Mouse (Mus musculus) neutrophil, adult 5-6 weeks (primary cell): ENCODE results near the gene Sh2d2a. TPM values are rescaled to one million over a fixed set of nuclear protein-coding genes. Genes with fewer than 3 reads are reported as not detected.
A peak's percentile ranks its signal among the peaks of the same experiment; 100 is the strongest.
"Not testable (repeated sequence)": the region's sequence is repeated elsewhere in the genome, so short reads cannot be mapped to it uniquely, and the experiment has no call there.

ENCODE experiments used
- ATAC-seq: fragments of 151-379, 151-347 bp; 2 replicates; pipeline ENCODE4 v1.8.0; 2017; ENCODE audit warnings: mild to moderate bottlenecking, moderate TSS enrichment; ENCODE audit not compliant: insufficient number of reproducible peaks, poor library complexity, low FRiP score, severe bottlenecking; ENCODE audit errors: extremely low read depth
- total RNA-seq: library from RNA; stranded (forward); fragments of 200-1000 nt; gene quantifications from 2 replicates; pipeline ENCODE4 v1.2.3, GENCODE M21; 2017

Gene Sh2d2a
- total RNA-seq, 1 experiment from 2014 or later = 11.8 TPM

DNA sequence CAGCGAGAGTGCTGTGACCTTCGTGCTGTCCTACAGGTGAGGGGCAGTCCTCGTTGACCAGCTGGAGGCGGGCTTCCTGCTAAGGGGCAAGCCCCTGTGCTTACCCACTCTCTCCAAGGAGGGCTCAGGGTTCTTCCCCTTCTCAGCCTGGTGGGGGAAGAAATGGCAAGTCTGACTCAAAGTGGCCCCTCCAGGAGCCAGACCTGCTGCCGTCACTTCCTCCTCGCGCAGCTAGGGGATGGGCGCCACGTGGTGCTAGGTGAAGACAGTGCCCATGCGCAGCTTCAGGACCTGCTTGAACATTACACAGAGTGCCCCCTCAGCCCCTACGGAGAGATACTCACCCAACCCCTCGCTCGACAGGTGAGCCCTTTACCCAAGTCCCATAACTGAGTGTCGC is 2.6 kb downstream of the Sh2d2a start:
- ATAC-seq = no peak

DNA sequence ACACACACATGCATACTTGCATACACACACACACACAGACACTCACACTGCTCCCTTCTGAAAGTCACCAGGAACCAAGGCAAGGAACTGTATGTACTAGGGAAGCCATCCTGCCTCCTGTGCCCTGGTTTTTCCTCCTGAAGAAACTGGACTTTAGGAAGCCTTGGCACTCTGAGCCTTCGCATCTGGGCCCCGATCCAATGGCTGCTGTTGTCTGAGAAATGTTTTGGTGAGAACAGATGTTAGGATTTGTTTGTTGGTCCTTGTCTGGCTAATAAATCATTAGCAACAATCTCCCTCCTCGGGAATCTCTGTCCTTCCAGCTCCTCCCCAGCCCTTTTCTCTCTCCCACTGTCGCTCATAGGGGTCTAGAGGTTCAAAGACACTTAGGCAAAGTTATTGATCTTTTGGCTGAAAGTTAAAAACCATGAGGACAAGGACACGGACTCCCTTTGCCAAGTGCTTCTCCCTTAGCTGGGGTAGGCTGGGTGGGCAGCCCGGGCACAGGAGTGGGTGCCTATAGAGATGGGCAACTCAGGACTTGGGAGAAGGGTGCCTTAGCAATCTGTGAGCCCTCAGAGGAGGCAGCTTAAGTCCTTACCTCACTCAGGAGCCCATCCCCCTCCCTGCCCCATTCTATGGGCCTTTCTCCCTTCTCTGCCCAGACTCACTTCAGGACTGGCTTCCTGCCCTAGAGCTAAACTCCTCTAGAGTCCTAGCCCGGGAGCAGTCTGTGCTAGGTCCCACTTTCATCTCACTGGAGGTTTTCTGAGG is 8.4 kb downstream of the Sh2d2a start:
- no peak for ATAC-seq

- no peak for ATAC-seq
Observed at GRCm38 (mm10) chr3:87855936-87856335, 9.4 kb downstream of the Sh2d2a start.

- ATAC-seq = no peak
Observed at GRCm38 (mm10) chr3:87857666-87858065, 11.1 kb downstream of the Sh2d2a start.

DNA sequence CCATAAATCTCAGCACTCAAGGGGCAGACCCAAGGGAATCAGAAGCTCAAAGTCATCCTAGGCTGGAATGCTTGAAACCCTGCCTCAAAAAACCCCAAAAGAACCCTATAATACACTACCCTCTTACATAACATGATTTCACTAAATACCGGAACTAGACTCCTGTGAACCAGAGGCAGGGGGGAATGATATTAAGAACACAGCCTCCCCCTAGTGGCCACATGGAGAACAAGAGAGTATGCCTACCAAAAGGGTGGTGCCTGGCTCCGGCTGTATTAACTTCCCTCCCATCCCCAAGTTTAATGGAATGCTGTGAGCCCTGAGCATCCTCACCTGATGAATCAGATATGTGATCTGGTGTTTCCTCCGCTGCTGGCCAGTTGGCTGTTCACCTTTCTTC is 13.3 kb downstream of the Sh2d2a start:
- ATAC-seq = peak; percentile 72; the same call in 1 of the 2 replicates

GRCm38 (mm10) chr3:87864111-87864510 is 17.6 kb downstream of the Sh2d2a start:
- ATAC-seq = not testable (repeated sequence)

GRCm38 (mm10) chr3:87877730-87878129 is 31.2 kb downstream of the Sh2d2a start:
- no peak for ATAC-seq

DNA sequence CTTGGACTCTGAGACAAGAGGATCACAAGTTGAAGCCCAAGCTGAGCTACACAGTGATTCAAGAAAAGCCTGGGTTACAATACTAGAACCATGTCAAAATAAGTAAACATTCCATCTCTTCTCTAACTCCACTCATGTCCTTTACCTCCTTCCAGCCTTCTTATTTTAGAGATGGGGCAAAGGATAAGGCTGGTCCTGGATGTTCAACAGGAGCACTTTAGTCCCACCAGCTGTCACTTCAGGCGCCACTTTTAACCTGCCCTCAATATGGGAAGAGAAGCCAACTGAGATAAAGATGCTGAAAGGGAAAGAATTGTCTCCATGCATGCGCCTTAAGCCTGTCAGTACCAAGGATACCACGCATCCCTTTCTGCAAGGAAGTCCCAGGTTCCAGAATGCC is 37.7 kb downstream of the Sh2d2a start:
- no peak for ATAC-seq

DNA sequence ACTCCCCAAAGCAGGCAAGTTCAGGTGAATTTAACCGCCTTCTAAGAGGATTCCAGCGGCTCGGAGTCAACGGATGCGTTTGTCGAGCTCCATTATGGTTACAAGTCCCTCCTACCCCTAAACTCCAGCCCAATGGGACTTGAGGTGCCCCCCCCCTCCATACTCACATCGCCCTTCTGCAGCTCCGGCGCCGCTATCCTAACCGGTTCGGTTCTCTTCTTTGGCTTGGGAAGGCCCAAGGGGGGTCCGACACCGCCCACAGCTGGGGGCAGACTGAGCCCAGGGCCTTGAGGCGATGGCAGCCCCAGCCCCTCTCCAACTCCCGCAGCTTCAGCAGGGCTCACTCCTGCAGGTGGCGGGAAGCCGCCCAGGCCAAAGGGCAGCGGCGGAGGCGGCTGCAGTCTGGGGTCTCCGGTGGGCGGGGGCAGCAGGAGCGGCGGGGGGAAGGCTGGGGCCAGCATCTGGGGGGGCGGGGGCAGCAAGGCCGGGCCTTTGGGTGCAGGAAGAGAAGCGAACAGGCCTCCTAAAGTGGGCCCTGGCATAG is 38.2 kb downstream of the Sh2d2a start:
- ATAC-seq = no peak

DNA sequence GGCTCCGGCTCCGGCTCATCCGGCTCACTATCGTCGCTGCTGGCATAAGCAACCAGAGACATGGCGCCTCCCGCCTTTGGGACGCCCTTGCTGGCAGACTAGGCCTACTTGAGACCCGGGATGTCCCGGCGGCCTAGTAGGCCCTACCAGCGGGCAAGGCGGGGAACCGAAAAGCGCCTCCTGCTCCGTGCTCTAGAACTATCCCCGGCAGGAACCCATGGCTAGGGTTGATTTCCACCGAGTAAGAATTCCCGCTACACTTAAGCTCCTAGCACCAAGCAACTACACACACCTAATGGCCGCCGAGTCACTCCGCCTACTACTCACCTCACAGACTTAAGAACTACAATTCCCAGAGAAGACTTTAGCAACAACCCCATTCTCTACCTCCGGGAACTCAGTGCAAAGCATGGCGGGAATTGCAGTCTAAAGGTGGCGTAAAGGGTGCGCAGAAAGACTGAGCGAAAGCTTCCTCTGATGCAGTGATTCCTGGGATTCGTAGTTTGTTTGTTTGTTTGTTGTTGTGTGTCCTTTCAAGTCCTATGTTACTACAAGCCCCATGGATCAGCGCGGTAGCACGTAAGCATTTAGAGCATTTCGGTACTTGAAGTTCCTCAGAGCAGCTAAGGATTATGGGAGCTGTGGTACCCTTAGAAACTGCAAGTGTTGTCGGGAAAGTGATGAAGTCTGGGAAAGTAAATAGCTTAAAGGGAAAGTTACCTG is 38.9 kb downstream of the Sh2d2a start, which contains the start of gene Prcc:
TSS of gene Prcc (minus strand) at position 328 of the 723 bp plus-strand sequence.
- ATAC-seq = peak; percentile 98

- ATAC-seq = no peak
Observed at GRCm38 (mm10) chr3:87886004-87886365, 39.4 kb downstream of the Sh2d2a start.

GRCm38 (mm10) chr3:87886416-87886815 is 39.9 kb downstream of the Sh2d2a start:
- ATAC-seq = no peak

GRCm38 (mm10) chr3:87887400-87887799 is 40.8 kb downstream of the Sh2d2a start:
- ATAC-seq = not testable (repeated sequence)

GRCm38 (mm10) chr3:87891481-87891880 is 44.9 kb downstream of the Sh2d2a start:
- no peak for ATAC-seq

DNA sequence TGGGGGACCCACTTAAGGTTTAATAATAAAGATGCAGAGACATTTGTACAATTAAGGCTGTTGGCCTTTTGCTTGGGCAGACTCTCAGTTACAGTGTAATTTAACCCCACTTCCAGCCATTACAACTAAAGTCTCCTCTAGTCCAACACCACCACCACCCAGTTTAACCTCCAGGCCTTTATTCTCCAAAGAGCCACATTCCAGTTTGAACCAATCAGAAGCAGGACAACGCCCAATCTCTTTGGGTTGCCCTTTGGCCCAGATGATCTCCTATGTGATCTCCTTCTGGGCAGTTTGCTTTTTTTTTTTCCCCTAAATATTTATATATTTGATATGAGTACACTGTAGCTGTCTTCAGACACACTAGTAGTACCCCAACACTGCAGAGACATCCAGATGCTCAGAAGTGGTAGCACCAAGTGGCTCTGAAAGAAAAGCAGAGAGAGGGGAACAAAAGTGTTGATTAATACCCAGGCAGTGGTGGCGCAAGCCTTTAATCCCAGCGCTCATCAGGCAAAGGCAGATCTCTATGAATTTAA is 46.9 kb downstream of the Sh2d2a start:
- ATAC-seq = no peak

DNA sequence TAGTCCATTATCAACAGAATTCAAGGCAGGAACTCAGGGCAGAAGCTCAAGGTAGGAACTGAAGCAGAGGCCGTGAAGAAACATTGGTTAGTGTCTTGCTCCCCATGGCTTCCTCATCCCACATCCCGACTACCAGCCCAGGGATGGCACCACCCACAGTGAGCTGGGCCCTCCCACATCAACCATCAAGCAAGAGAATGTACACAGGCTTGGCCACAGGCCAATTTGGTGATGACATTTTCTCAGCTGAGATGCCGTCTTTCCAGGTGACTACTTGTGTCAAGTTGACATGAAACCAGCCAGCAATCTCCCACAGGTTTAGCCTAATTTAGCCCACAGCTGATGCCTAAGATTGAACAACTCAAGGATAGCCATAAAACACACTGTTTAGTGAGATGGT is 52.7 kb downstream of the Sh2d2a start:
- no peak for ATAC-seq

DNA sequence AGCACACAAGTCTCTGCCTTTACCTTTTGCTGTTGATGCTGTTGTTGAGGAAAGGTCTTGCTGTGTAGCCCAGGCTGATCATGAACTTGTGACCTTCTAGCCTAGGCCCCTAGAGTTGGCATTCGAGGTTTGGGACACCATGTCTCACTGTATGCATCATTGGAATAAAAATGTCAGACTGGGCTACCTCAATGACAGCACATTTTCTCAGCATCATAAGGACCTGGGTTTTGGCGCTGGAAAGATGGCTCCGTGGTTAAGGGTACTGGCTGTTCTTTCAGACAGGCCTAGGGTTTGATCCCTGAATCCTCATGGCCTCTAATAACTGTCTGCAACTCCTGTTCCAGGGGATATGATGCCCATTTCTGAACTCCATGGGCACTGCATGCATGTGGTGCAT is 53.2 kb downstream of the Sh2d2a start:
- no peak for ATAC-seq

DNA sequence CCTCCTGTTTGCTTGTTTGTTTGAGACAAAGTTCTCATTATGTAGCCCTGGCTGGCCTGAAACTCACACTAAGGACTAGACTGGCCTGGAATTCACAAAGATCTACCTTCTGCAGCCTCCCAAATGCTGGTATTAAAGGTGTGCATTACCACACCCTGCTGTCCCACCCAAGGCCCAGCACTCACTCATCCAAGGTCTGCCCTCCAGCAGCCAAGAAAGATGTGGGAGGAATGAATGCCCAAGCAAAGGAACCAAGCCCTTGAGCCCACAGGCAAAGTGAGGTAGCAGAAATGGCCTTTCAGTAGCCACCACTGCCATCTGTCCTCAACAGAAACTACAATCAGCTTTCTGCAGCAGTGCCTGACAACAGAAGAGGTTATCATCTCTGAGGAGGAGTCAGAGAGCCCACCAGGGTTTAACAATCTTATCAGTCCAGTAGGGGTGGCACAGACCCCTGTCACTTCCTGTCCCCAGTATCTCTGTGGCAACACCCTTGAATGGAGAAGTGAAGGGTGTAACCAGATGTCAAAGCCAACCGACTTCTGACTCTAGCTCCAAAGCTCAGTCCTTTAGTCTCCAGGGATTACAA is 54.6 kb downstream of the Sh2d2a start:
- no peak for ATAC-seq

DNA sequence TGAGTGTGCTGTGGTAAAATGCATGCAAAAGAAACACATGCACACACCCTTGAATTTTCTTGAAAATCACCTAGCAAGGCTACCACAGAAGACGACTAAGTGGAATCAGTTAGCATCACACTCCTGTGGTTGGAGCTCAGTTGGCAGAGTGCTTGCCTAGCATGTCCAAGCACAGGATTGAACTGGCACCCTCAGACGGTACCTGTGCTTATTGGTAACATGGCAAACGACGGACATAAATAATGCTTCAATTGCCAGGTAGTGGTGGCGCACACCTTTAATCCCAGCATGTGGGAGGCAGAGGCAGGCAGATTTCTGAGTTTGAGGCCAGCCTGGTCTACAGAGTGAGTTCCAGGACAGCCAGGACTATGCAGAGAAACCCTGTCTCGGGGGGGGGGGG is 55.4 kb downstream of the Sh2d2a start:
- ATAC-seq = not testable (repeated sequence)
